In genomic region chr4:73773831-73774810, GRCm38 (mm10) we compare ENCODE assay signal across 24 mouse cellular contexts. TPM values are rescaled to one million over a fixed set of nuclear protein-coding genes. Genes with fewer than 3 reads are reported as not detected.
A peak's percentile ranks its signal among the peaks of the same experiment; 100 is the strongest.
DNase-seq lines count a peak whose midpoint lies in the region; ATAC-seq and TF ChIP-seq lines count a peak whose summit lies in the region.
"Had no signal": no experiment of that assay in that cellular context is flagged by ENCODE, and none has a peak within 500 bp of the region (broad histone marks: within the 10 kb centered on the region; RNA-seq: fewer than 3 reads in every experiment).

No protein-coding gene starts in this region.

- no peak for TF ChIP-seq CTCF in MEL (IDR thresholded peaks at IDR 0.05 in 2 of 3, conservative IDR thresholded peaks at IDR 0.05 in 1 of 3; ENCODE audit: control insufficient read depth in 1 of 3, insufficient read depth in 1 of 3, low read depth in 2 of 3, low read length in 3 of 3, poor library complexity in 1 of 3, severe bottlenecking in 1 of 3)

- peak; percentile 28 for DNase-seq in limb, embryonic 11.5 days (ENCODE audit: low spot score)
- no peak for DNase-seq in limb, embryonic 10.5 days (ENCODE audit: low spot score)
- DNase-seq in MEL (ENCODE audit: low read depth, low spot score): peak; percentile 19
- peak; percentile 7 for DNase-seq in embryo, embryonic 11 days
- DNase-seq in cerebellum, adult 9-10 months: no peak
- DNase-seq in midbrain, embryonic 14.5 days: no peak
- DNase-seq: cerebellum, adult 18-20 months; cerebellum, postnatal 36 days; gastrocnemius, postnatal 25 days; heart, adult 2 months; heart, postnatal 4 days; kidney, adult 18-20 months; right cerebral cortex, postnatal 14 days; thymus, postnatal 36 days had no signal

- H3K4me3 ChIP-seq in limb, embryonic 11.5 days (ENCODE audit: low read depth, low read length): no peak overlapping the region
- H3K4me3 ChIP-seq in limb, embryonic 10.5 days: no peak overlapping the region
- H3K4me3 ChIP-seq in MEL (ENCODE audit: control insufficient read depth in 1 of 2, insufficient read depth in 1 of 2, low read depth in 2 of 2, low read length in 2 of 2): no peak overlapping the region
- no peak overlapping the region for H3K4me3 ChIP-seq in limb, embryonic 12.5 days (replicated peaks)
- H3K4me3 ChIP-seq in midbrain, embryonic 14.5 days (replicated peaks; ENCODE audit: low read depth, low read length): no peak overlapping the region
- H3K4me3 ChIP-seq: heart, adult 2 months; heart, embryonic 15.5 days; hindbrain, embryonic 15.5 days; limb, embryonic 13.5 days; lung, embryonic 15.5 days had no signal

- WGBS in limb, embryonic 11.5 days: 52% methylated on average over 5 of the region's 5 CpGs
- 59% methylated on average over 5 of the region's 5 CpGs for WGBS in limb, embryonic 10.5 days
- 52% methylated on average over 5 of the region's 5 CpGs for WGBS in limb, embryonic 12.5 days
- 76% methylated on average over 5 of the region's 5 CpGs for WGBS in midbrain, embryonic 14.5 days

- no peak for TF ChIP-seq POLR2A in MEL (IDR thresholded peaks at IDR 0.05; ENCODE audit: control insufficient read depth in 1 of 2, insufficient read depth in 1 of 2, low read depth in 1 of 2, low read length in 2 of 2, poor library complexity in 1 of 2)

- TF ChIP-seq RAD21 in MEL (IDR thresholded peaks at IDR 0.05; ENCODE audit: low read depth, low read length): no peak

- TF ChIP-seq EP300 in MEL (IDR thresholded peaks at IDR 0.05; ENCODE audit: low read depth in 1 of 2, low read length in 2 of 2): peak; percentile 44 to 69; a peak in 3 of 4 replicates

- peak; percentile 63; the same call in 1 of the 2 replicates for ATAC-seq in limb, embryonic 11.5 days (ENCODE audit: insufficient number of reproducible peaks, low FRiP score, low TSS enrichment, low read depth)
- ATAC-seq in limb, embryonic 12.5 days (ENCODE audit: insufficient number of reproducible peaks, insufficient read depth, low FRiP score, low TSS enrichment, low read depth): peak; percentile 15; the same call in 1 of the 2 replicates
- no peak for ATAC-seq in midbrain, embryonic 14.5 days (ENCODE audit: low FRiP score, low TSS enrichment)
- ATAC-seq: forebrain, embryonic 16.5 days had no signal

- no peaks in the 10 kb centered on the region for H3K9me3 ChIP-seq in limb, embryonic 11.5 days (ENCODE audit: control insufficient read depth, low read length)
- H3K9me3 ChIP-seq in limb, embryonic 10.5 days (replicated peaks): no peaks in the 10 kb centered on the region
- H3K9me3 ChIP-seq in MEL (replicated peaks; ENCODE audit: insufficient read depth, low read length): no peaks in the 10 kb centered on the region
- H3K9me3 ChIP-seq in limb, embryonic 12.5 days: no peaks in the 10 kb centered on the region
- no peaks in the 10 kb centered on the region for H3K9me3 ChIP-seq in midbrain, embryonic 14.5 days (ENCODE audit: control insufficient read depth, low read length)
- H3K9me3 ChIP-seq: heart, embryonic 15.5 days; hindbrain, embryonic 15.5 days; limb, embryonic 13.5 days; lung, embryonic 15.5 days had no signal

- no peaks in the 10 kb centered on the region for H3K36me3 ChIP-seq in limb, embryonic 11.5 days (ENCODE audit: control insufficient read depth, insufficient read depth, low read length)
- H3K36me3 ChIP-seq in limb, embryonic 10.5 days: no peaks in the 10 kb centered on the region
- no peaks in the 10 kb centered on the region; a peak in 1 of 4 replicates for H3K36me3 ChIP-seq in MEL (ENCODE audit: control insufficient read depth in 1 of 2, insufficient read depth in 2 of 2, low read length in 2 of 2)
- H3K36me3 ChIP-seq in limb, embryonic 12.5 days: no peaks in the 10 kb centered on the region
- no peaks in the 10 kb centered on the region for H3K36me3 ChIP-seq in midbrain, embryonic 14.5 days (ENCODE audit: control insufficient read depth, insufficient read depth, low read length)
- H3K36me3 ChIP-seq: G1E; heart, embryonic 15.5 days; hindbrain, embryonic 15.5 days; limb, embryonic 13.5 days; lung, embryonic 15.5 days had no signal

- no peaks in the 10 kb centered on the region; the same call in 1 of the 2 replicates for H3K79me2 ChIP-seq in MEL (ENCODE audit: control insufficient read depth, insufficient read depth, low read length, poor library complexity)

- no peak overlapping the region for H3K4me2 ChIP-seq in limb, embryonic 11.5 days (ENCODE audit: low read depth, severe bottlenecking)
- no peak overlapping the region for H3K4me2 ChIP-seq in limb, embryonic 12.5 days
- no peak overlapping the region for H3K4me2 ChIP-seq in midbrain, embryonic 14.5 days (ENCODE audit: low read length)
- H3K4me2 ChIP-seq: heart, embryonic 15.5 days; hindbrain, embryonic 15.5 days; limb, embryonic 13.5 days; lung, embryonic 15.5 days; midbrain, embryonic 11.5 days had no signal

- H3K27me3 ChIP-seq in limb, embryonic 11.5 days (ENCODE audit: control insufficient read depth, insufficient read depth, low read length): no peaks in the 10 kb centered on the region
- no peaks in the 10 kb centered on the region for H3K27me3 ChIP-seq in limb, embryonic 10.5 days (ENCODE audit: low read depth, poor library complexity, severe bottlenecking)
- no peaks in the 10 kb centered on the region for H3K27me3 ChIP-seq in MEL (ENCODE audit: control insufficient read depth in 1 of 2, insufficient read depth in 2 of 2, low read length in 2 of 2)
- H3K27me3 ChIP-seq in limb, embryonic 12.5 days: no peaks in the 10 kb centered on the region
- no peaks in the 10 kb centered on the region for H3K27me3 ChIP-seq in midbrain, embryonic 14.5 days (ENCODE audit: control insufficient read depth, insufficient read depth, low read length)
- H3K27me3 ChIP-seq: heart, embryonic 15.5 days; hindbrain, embryonic 15.5 days; limb, embryonic 13.5 days; lung, embryonic 15.5 days had no signal

- no peak overlapping the region for H3K9ac ChIP-seq in limb, embryonic 11.5 days (ENCODE audit: low read length)
- H3K9ac ChIP-seq in MEL (ENCODE audit: control insufficient read depth, low read depth, low read length, poor library complexity, severe bottlenecking): no peak overlapping the region
- H3K9ac ChIP-seq in limb, embryonic 12.5 days (replicated peaks): no peak overlapping the region
- no peak overlapping the region for H3K9ac ChIP-seq in midbrain, embryonic 14.5 days (replicated peaks; ENCODE audit: low read length)
- H3K9ac ChIP-seq: heart, embryonic 15.5 days; hindbrain, embryonic 15.5 days; limb, embryonic 13.5 days; liver, embryonic 14.5 days; lung, embryonic 15.5 days had no signal

- H3K27ac ChIP-seq in limb, embryonic 11.5 days (replicated peaks; ENCODE audit: low read depth, low read length): no peak overlapping the region
- no peak overlapping the region for H3K27ac ChIP-seq in limb, embryonic 10.5 days
- no peak overlapping the region for H3K27ac ChIP-seq in MEL (ENCODE audit: control insufficient read depth, low read depth, low read length)
- H3K27ac ChIP-seq in limb, embryonic 12.5 days: no peak overlapping the region
- H3K27ac ChIP-seq in midbrain, embryonic 14.5 days (replicated peaks; ENCODE audit: low read depth, low read length): no peak overlapping the region
- H3K27ac ChIP-seq: heart, adult 2 months; heart, embryonic 15.5 days; hindbrain, embryonic 15.5 days; limb, embryonic 13.5 days; liver, embryonic 14.5 days; lung, embryonic 15.5 days; macrophage had no signal

- peaks cover 3% of the 10 kb centered on the region; the same call in 1 of the 2 replicates for H3K4me1 ChIP-seq in limb, embryonic 11.5 days (ENCODE audit: control insufficient read depth, insufficient read depth, low read length)
- H3K4me1 ChIP-seq in limb, embryonic 10.5 days: peaks cover 16% of the 10 kb centered on the region
- peaks cover 0 to 5% of the 10 kb centered on the region in 2 experiments; a peak in 2 of 4 replicates for H3K4me1 ChIP-seq in MEL (ENCODE audit: control insufficient read depth in 1 of 2, insufficient read depth in 2 of 2, low read length in 2 of 2)
- H3K4me1 ChIP-seq in limb, embryonic 12.5 days (replicated peaks): peaks cover 14% of the 10 kb centered on the region
- H3K4me1 ChIP-seq in midbrain, embryonic 14.5 days (ENCODE audit: control insufficient read depth, insufficient read depth, low read length): no peaks in the 10 kb centered on the region
- H3K4me1 ChIP-seq: heart, embryonic 15.5 days; hindbrain, embryonic 15.5 days; limb, embryonic 13.5 days; lung, embryonic 15.5 days had no signal

TF ChIP-seq in MEL, 35 proteins besides CTCF, POLR2A, EP300 and RAD21:
- TF ChIP-seq TCF12 (IDR thresholded peaks at IDR 0.05; ENCODE audit: low read depth, low read length) (peak; percentile 56), BHLHE40 (IDR thresholded peaks at IDR 0.05; ENCODE audit: borderline replicate concordance, low read depth, low read length) (no peak), HCFC1 (IDR thresholded peaks at IDR 0.05; ENCODE audit: low read depth, low read length) (peak; percentile 36; the same call in 1 of the 2 replicates), ETS1 (IDR thresholded peaks at IDR 0.05; ENCODE audit: low read depth, low read length) (peak; percentile 41; the same call in 1 of the 2 replicates), ZNF384 (IDR thresholded peaks at IDR 0.05; ENCODE audit: low read depth, low read length) (no peak), POLR2AphosphoS2 (IDR thresholded peaks at IDR 0.05; ENCODE audit: low read length) (no peak), GATA1 (IDR thresholded peaks at IDR 0.05; ENCODE audit: low read depth, low read length) (peak; percentile 59), USF2 (IDR thresholded peaks at IDR 0.05; ENCODE audit: borderline replicate concordance in 1 of 2, insufficient read depth in 1 of 2, low read depth in 1 of 2, low read length in 2 of 2) (no peak), TAL1 (IDR thresholded peaks at IDR 0.05; ENCODE audit: low read length) (no peak)

RNA-seq across cellular contexts. Expression of gene Rasef, which starts 16.7 kb away (rescaled TPM):
- polyA plus RNA-seq in limb, embryonic 11.5 days (2014; fragmentation: Nextera tagmentation; extraction: Ambion mirVana): 1.7 and 1.9 TPM in 2 replicates
- 0.74 and 1.1 TPM in 2 replicates for polyA plus RNA-seq in limb, embryonic 10.5 days (2016; fragmentation: Nextera tagmentation; extraction: Ambion mirVana)
- not detected in 2 replicates for total RNA-seq in MEL (2012; rRNA removed)
- polyA plus RNA-seq in MEL (2012; ENCODE audit: insufficient read depth in 1 of 2, insufficient read length in 2 of 2, low read depth in 1 of 2, low replicate concordance in 2 of 2, missing spikeins in 1 of 2): not detected
- 1.4 and 1.5 TPM in 2 replicates for polyA plus RNA-seq in limb, embryonic 12.5 days (2016; fragmentation: Nextera tagmentation; extraction: Ambion mirVana)
- 0.39 and 0.50 TPM in 2 replicates for polyA plus RNA-seq in midbrain, embryonic 14.5 days (2014; fragmentation: Nextera tagmentation; extraction: Ambion mirVana)
- total RNA-seq: gastrocnemius, postnatal 25 days had no signal
- polyA plus RNA-seq: G1E; liver, embryonic 14.5 days; macrophage had no signal

Comparison
In these comparisons a context has a peak if more than half of its experiments do, and no peak if none do; other contexts are left out.
1. DNase-seq: peak in limb, embryonic 11.5 days (single experiment), MEL (single experiment) and embryo, embryonic 11 days (single experiment); none in limb, embryonic 10.5 days (single experiment), cerebellum, adult 9-10 months (single experiment) and midbrain, embryonic 14.5 days (single experiment).